Mouse (Mus musculus) ES-E14 (cell line): Measurements from ENCODE around the gene Nrf1. TPM values are rescaled to one million over a fixed set of nuclear protein-coding genes. Genes with fewer than 3 reads are reported as not detected.

Source experiments
- DNase-seq: peaks from one replicate; pipeline ENCODE4 v3.0.0-alpha.2; 2013; ENCODE audit warnings: low read depth, low spot score
- H3K27ac ChIP-seq: 2 replicates; pipeline ENCODE4 v1.5.1; 2012; ENCODE audit warnings: low read depth, mild to moderate bottlenecking, low read length, moderate library complexity, mixed read lengths; ENCODE audit not compliant: poor library complexity, insufficient read depth, severe bottlenecking
- H3K36me3 ChIP-seq: 2 replicates; pipeline ENCODE4 v1.6.1; 2012; ENCODE audit warnings: mild to moderate bottlenecking, low read length, moderate library complexity, mixed read lengths; ENCODE audit not compliant: control insufficient read depth, poor library complexity, insufficient read depth, severe bottlenecking
- H3K4me1 ChIP-seq, 2 experiments: fragments of 150-350 bp in 1 of 2; sonication (generic) in 1 of 2; 2 replicates each; pipeline ENCODE4 v1.6.1; 2012; ENCODE audit warnings: low read length in 2 of 2, mild to moderate bottlenecking in 1 of 2, mixed read lengths in 1 of 2; ENCODE audit not compliant: control insufficient read depth in 2 of 2, insufficient read depth in 2 of 2, poor library complexity in 1 of 2
- H3K4me3 ChIP-seq, 2 experiments: fragments of 150-350 bp in 1 of 2; sonication (generic) in 1 of 2; 2 replicates each; pipeline ENCODE4 v1.5.1; 2012; ENCODE audit warnings: low read length in 2 of 2, low read depth in 1 of 2, mild to moderate bottlenecking in 1 of 2, mixed read lengths in 1 of 2; ENCODE audit not compliant: insufficient read depth in 1 of 2, poor library complexity in 1 of 2, severe bottlenecking in 1 of 2
- H3K9ac ChIP-seq: 2 replicates; pipeline ENCODE4 v1.6.1; 2012; ENCODE audit warnings: low read depth, mild to moderate bottlenecking, low read length, mixed read lengths; ENCODE audit not compliant: poor library complexity, insufficient read depth, severe bottlenecking
- H3K9me3 ChIP-seq: fragments of 150-350 bp; sonication (generic); 2 replicates; pipeline ENCODE4 v1.6.1; 2012; ENCODE audit warnings: low read depth, mild to moderate bottlenecking, low read length; ENCODE audit not compliant: control insufficient read depth, insufficient read depth
- CHD2 ChIP-seq: IDR thresholded peaks from 2 replicates; pipeline ENCODE4 v1.6.1; 2014; ENCODE audit warnings: mild to moderate bottlenecking, low read depth, low read length, inconsistent platforms
- HCFC1 ChIP-seq: IDR thresholded peaks from 2 replicates; pipeline ENCODE4 v1.6.1; 2012; ENCODE audit warnings: low read length, inconsistent platforms, borderline replicate concordance; ENCODE audit not compliant: insufficient read depth
- MAFK ChIP-seq: IDR thresholded peaks from 2 replicates; pipeline ENCODE4 v1.6.1; 2014; ENCODE audit warnings: mild to moderate bottlenecking, low read depth, low read length, inconsistent platforms; ENCODE audit not compliant: insufficient read depth
- ZC3H11A ChIP-seq: IDR thresholded peaks from 2 replicates; pipeline ENCODE4 v1.6.1; 2012; ENCODE audit warnings: low read depth, mild to moderate bottlenecking, inconsistent platforms, low read length, borderline replicate concordance
- ZNF384 ChIP-seq: IDR thresholded peaks from 2 replicates; pipeline ENCODE4 v1.6.1; 2012; ENCODE audit warnings: low read depth, low read length, inconsistent platforms
- in situ Hi-C, 2 experiments: fragments of 600-800 bp; cut with MboI; formaldehyde crosslinking; loops; one replicate each; pipeline ENCODE4 v1.15.1; 2025; ENCODE audit warnings: low sequenced_read_pairs in 2 of 2, inconsistent platforms in 1 of 2; ENCODE audit not compliant: unreplicated experiment in 2 of 2
- total RNA-seq: library from RNA; depleted of rRNA; stranded (reverse); fragments of 300-350 nt; gene quantifications from 2 replicates; pipeline ENCODE4 v1.2.3, GENCODE M21; 2012

Nrf1 gene
- total RNA-seq, 1 experiment: 81.6 TPM

- no peak for TF ChIP-seq CHD2
- TF ChIP-seq ZNF384: no peak
- no peak for TF ChIP-seq MAFK
- TF ChIP-seq HCFC1: no peak
- no peak for TF ChIP-seq ZC3H11A
- DNase-seq: no peak
- Histone ChIP-seq H3K9ac (no peak overlapping the region), H3K36me3 (no peaks in the 10 kb centered on the region), H3K9me3 (no peaks in the 10 kb centered on the region), H3K4me3 (no peak overlapping the region), H3K4me1 (peaks cover 2 to 4% of the 10 kb centered on the region in 2 experiments; a peak in 1 of 4 replicates), H3K27ac (peak overlapping the region; percentile 63; the same call in 1 of the 2 replicates)
- in situ Hi-C loops: no loop called here
These were observed 26.1 kb upstream of the Nrf1 start for GRCm38 (mm10) chr6:30021656-30022055.

- Histone ChIP-seq H3K36me3 (no peaks in the 10 kb centered on the region), H3K4me3 (peak overlapping the region in 1 of 2 experiments; percentile 17; a peak in 1 of 4 replicates), H3K9ac (no peak overlapping the region; the same call in 1 of the 2 replicates), H3K9me3 (no peaks in the 10 kb centered on the region), H3K27ac (peak overlapping the region; percentile 99), H3K4me1 (peaks cover 5 to 9% of the 10 kb centered on the region in 2 experiments)
- peak; percentile 96 for DNase-seq
- 0 out of 2 replicates have a peak, but pooled peaks have one; percentile 43 for TF ChIP-seq ZNF384
- TF ChIP-seq HCFC1: 0 out of 2 replicates have a peak, but pooled peaks have one; percentile 22
- TF ChIP-seq CHD2: peak; percentile 15; the same call in 1 of the 2 replicates
- TF ChIP-seq MAFK: peak; percentile 21; the same call in 1 of the 2 replicates
- no peak for TF ChIP-seq ZC3H11A
- in situ Hi-C loops: no loop called here
These were observed 21.0 kb upstream of the Nrf1 start for GRCm38 (mm10) chr6:30026799-30027198.

- DNase-seq: peak; percentile 78
- TF ChIP-seq HCFC1: no peak
- no peak for TF ChIP-seq ZC3H11A
- no peak for TF ChIP-seq MAFK
- no peak for TF ChIP-seq CHD2
- TF ChIP-seq ZNF384: no peak
- peaks cover 5 to 9% of the 10 kb centered on the region in 2 experiments for H3K4me1 ChIP-seq
- H3K9me3 ChIP-seq: no peaks in the 10 kb centered on the region
- H3K4me3 ChIP-seq: no peak overlapping the region
- peak overlapping the region; percentile 92 for H3K27ac ChIP-seq
- H3K36me3 ChIP-seq: no peaks in the 10 kb centered on the region
- in situ Hi-C loops: no loop called here
- H3K9ac ChIP-seq: no peak overlapping the region
These were observed 19.4 kb upstream of the Nrf1 start for GRCm38 (mm10) chr6:30028358-30028757.

GRCm38 (mm10) chr6:30035112-30035511, 12.7 kb upstream of the Nrf1 start:
- Histone ChIP-seq H3K9me3 (no peaks in the 10 kb centered on the region), H3K4me1 (peaks cover 0 to 3% of the 10 kb centered on the region in 2 experiments; a peak in 2 of 4 replicates), H3K27ac (no peak overlapping the region), H3K36me3 (no peaks in the 10 kb centered on the region), H3K9ac (no peak overlapping the region), H3K4me3 (no peak overlapping the region)
- TF ChIP-seq ZC3H11A (no peak), CHD2 (no peak), HCFC1 (no peak), MAFK (no peak), ZNF384 (no peak)
- in situ Hi-C loops: no loop called here
- no peak for DNase-seq
